Mouse (Mus musculus) heart, postnatal 0 days (tissue): ENCODE measurements around the gene Lmbr1l. TPM values are rescaled to one million over a fixed set of nuclear protein-coding genes. Genes with fewer than 3 reads are reported as not detected.
"Not testable (repeated sequence)": the region's sequence is repeated elsewhere in the genome, so short reads cannot be mapped to it uniquely, and the experiment has no call there.

ENCODE experiments used
- ATAC-seq: fragments of 200-750 bp; cut with Nextera tagmentation; 2 replicates; pipeline ENCODE4 v1.8.0; 2017; ENCODE audit warnings: low read depth, moderate number of reproducible peaks, moderate library complexity; ENCODE audit not compliant: insufficient read depth
- DNase-seq: peaks from one replicate; pipeline ENCODE4 v3.0.0-alpha.2; 2016; ENCODE audit warnings: low spot score
- H3K27ac ChIP-seq: fragments of 300-500 bp; sonication (generic); 2 replicates; pipeline ENCODE4 v1.5.1; 2014; ENCODE audit warnings: low read depth, mild to moderate bottlenecking
- H3K27me3 ChIP-seq: fragments of 300-500 bp; sonication (generic); 2 replicates; pipeline ENCODE4 v1.6.1; 2014; ENCODE audit warnings: low read length, mixed read lengths; ENCODE audit not compliant: control insufficient read depth, insufficient read depth
- H3K36me3 ChIP-seq: fragments of 300-500 bp; sonication (generic); replicated peaks from 2 replicates; pipeline ENCODE4 v1.6.1; 2014; ENCODE audit warnings: low read length, mixed read lengths; ENCODE audit not compliant: control insufficient read depth, insufficient read depth
- H3K4me1 ChIP-seq: fragments of 300-500 bp; sonication (generic); 2 replicates; pipeline ENCODE4 v1.6.1; 2014; ENCODE audit warnings: antibody characterized with exemption; ENCODE audit not compliant: control insufficient read depth, insufficient read depth
- H3K4me2 ChIP-seq: fragments of 300-500 bp; sonication (generic); 2 replicates; pipeline ENCODE4 v1.6.1; 2014; ENCODE audit warnings: low read depth, mild to moderate bottlenecking, low read length, moderate library complexity
- H3K4me3 ChIP-seq: fragments of 300-500 bp; sonication (generic); 2 replicates; pipeline ENCODE4 v1.5.1; 2014; ENCODE audit warnings: low read depth, low read length
- H3K9ac ChIP-seq: fragments of 300-500 bp; sonication (generic); replicated peaks from 2 replicates; pipeline ENCODE4 v1.6.1; 2014; ENCODE audit warnings: low read depth, low read length, mixed read lengths
- H3K9me3 ChIP-seq: fragments of 300-500 bp; sonication (generic); replicated peaks from 2 replicates; pipeline ENCODE4 v1.6.1; 2016; ENCODE audit warnings: low read length; ENCODE audit not compliant: control insufficient read depth
- CTCF ChIP-seq: IDR thresholded peaks from 2 replicates; pipeline ENCODE4 v1.5.1; 2016; ENCODE audit warnings: antibody characterized with exemption, control low read depth, low read depth
- EP300 ChIP-seq: IDR thresholded peaks from 2 replicates; pipeline ENCODE4 v1.6.1; 2016; ENCODE audit warnings: antibody characterized with exemption, low read depth
- WGBS: fragments of 180-500 bp; shearing (Covaris S2); extraction: QIAGEN DNeasy Blood & Tissue Kit; methylation state at CpG from one replicate; pipeline ENCODE4 v1.1.7; 2014; 5-methylcytosine and 5-hydroxymethylcytosine counted together
- polyA plus RNA-seq: library from polyadenylated mRNA; unstranded; fragments of >200 nt; fragmentation: Nextera tagmentation; extraction: Ambion mirVana; gene quantifications from 2 replicates; pipeline ENCODE4 v1.2.1, GENCODE M21; 2015
- total RNA-seq: library from RNA; depleted of rRNA; stranded (reverse); fragments of >200 nt; gene quantifications from 2 replicates; pipeline ENCODE4 v1.2.3, GENCODE M21; 2014; ENCODE audit warnings: low replicate concordance

Gene Lmbr1l
- total and polyA plus RNA-seq, 2 experiments from 2014 or later = 8.0 to 25.5 TPM

DNA sequence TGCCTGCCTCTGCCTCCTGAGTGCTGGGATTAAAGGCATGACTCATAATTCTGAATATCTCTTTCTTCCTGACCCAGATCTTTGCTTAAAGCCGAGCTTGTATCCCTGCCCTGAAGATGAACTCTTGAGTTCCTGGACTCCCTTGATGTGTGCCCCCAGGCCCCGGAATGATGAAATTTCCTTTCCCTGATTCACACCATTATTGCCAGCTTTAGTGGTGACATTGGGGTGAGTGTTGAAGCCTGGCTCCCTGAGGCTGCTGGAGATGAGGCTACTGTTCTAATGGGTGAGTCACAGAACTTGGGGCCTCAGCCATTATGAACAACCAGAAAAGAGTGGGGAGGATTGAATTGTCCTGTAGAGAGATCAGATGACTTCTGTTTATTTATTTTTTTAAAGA lies 23.5 kb upstream of the Lmbr1l start:
- no peaks in the 10 kb centered on the region for H3K27me3 ChIP-seq
- DNase-seq (no peak), ATAC-seq (no peak)
- H3K4me3 ChIP-seq = no peak overlapping the region
- no peak overlapping the region for H3K9ac ChIP-seq
- WGBS = 58% methylated on average over 2 of the region's 2 CpGs
- TF ChIP-seq EP300 = no peak
- no peak for TF ChIP-seq CTCF
- no peak overlapping the region for H3K4me2 ChIP-seq
- no peaks in the 10 kb centered on the region for H3K4me1 ChIP-seq
- H3K36me3 ChIP-seq = no peaks in the 10 kb centered on the region
- no peak overlapping the region for H3K27ac ChIP-seq
- no peaks in the 10 kb centered on the region for H3K9me3 ChIP-seq

DNA sequence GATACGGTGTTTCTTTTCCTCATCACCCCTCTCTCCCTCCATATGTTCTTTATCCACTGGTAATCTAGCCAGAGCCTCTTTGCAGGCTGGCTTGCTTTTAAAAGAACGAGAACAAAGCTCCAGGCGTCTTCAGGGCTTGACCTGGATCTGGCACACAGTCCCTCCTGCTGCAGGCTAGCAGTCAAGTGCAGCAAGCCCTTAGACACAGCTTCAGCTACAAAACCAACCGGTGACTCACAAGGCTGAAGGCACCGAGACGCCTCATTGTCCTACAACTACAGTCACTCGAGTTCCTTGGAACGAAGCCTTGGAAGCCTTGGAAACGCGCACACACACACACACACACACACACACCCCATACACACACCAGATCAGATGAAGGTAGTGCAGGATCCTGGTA lies 22.8 kb upstream of the Lmbr1l start:
- H3K27ac ChIP-seq = no peak overlapping the region
- H3K4me1 ChIP-seq = 0 out of 2 replicates have a peak, but pooled peaks cover 1% of the 10 kb centered on the region
- H3K4me3 ChIP-seq = no peak overlapping the region
- no peak overlapping the region for H3K9ac ChIP-seq
- 67% methylated on average over 10 of the region's 10 CpGs for WGBS
- no peak for DNase-seq
- no peaks in the 10 kb centered on the region for H3K27me3 ChIP-seq
- no peak for TF ChIP-seq CTCF
- TF ChIP-seq EP300 = no peak
- no peaks in the 10 kb centered on the region for H3K36me3 ChIP-seq
- H3K9me3 ChIP-seq = no peaks in the 10 kb centered on the region
- H3K4me2 ChIP-seq = no peak overlapping the region
- no peak for ATAC-seq

GRCm38 (mm10) chr15:98934217-98934839 lies 16.3 kb upstream of the Lmbr1l start, which contains the start of gene Tuba1b:
Gene Tuba1b, minus strand, starts transcription at chr15:98934565.
- H3K9me3 ChIP-seq = no peaks in the 10 kb centered on the region
- peaks cover 8% of the 10 kb centered on the region; the same call in 1 of the 2 replicates for H3K4me1 ChIP-seq
- H3K9ac ChIP-seq = peak within 1 kb of the TSS; percentile 87
- no peaks in the 10 kb centered on the region for H3K27me3 ChIP-seq
- no peak for TF ChIP-seq CTCF
- TF ChIP-seq EP300 = peak; percentile 33; the same call in 1 of the 2 replicates
- H3K4me3 ChIP-seq = peak within 1 kb of the TSS; percentile 82
- under 1% methylated on average over 53 of the region's 58 CpGs for WGBS
- peaks cover 13% of the 10 kb centered on the region for H3K36me3 ChIP-seq
- H3K27ac ChIP-seq = peak within 1 kb of the TSS; percentile 99
- ATAC-seq (peak; percentile 95), DNase-seq (peak; percentile 91)
- peak within 1 kb of the TSS; percentile 81 for H3K4me2 ChIP-seq

GRCm38 (mm10) chr15:98933833-98934216 lies 15.8 kb upstream of the Lmbr1l start:
- H3K4me3 ChIP-seq = peak overlapping the region; percentile 82
- no peaks in the 10 kb centered on the region for H3K27me3 ChIP-seq
- H3K4me1 ChIP-seq = peaks cover 8% of the 10 kb centered on the region; the same call in 1 of the 2 replicates
- H3K9me3 ChIP-seq = no peaks in the 10 kb centered on the region
- peak; percentile 98 for DNase-seq
- WGBS = under 1% methylated on average over 35 of the region's 35 CpGs
- peak overlapping the region; percentile 81 for H3K4me2 ChIP-seq
- peak overlapping the region; percentile 99 for H3K27ac ChIP-seq
- TF ChIP-seq EP300 = peak; percentile 87; the same call in 1 of the 2 replicates
- no peak for TF ChIP-seq CTCF
- peak overlapping the region; percentile 87 for H3K9ac ChIP-seq
- peaks cover 13% of the 10 kb centered on the region for H3K36me3 ChIP-seq
- ATAC-seq = peak; percentile 84

- H3K27me3 ChIP-seq, H3K4me1 ChIP-seq, H3K9me3 ChIP-seq, ATAC-seq, DNase-seq: not testable (repeated sequence)
- Histone ChIP-seq H3K4me2 (peak overlapping the region; percentile 81), H3K36me3 (peaks cover 13% of the 10 kb centered on the region), H3K4me3 (peak overlapping the region; percentile 82), H3K9ac (peak overlapping the region; percentile 87), H3K27ac (peak overlapping the region; percentile 99)
- WGBS = under 1% methylated on average over 8 of the region's 9 CpGs
These were observed 15.1 kb upstream of the Lmbr1l start for GRCm38 (mm10) chr15:98933004-98933671.
